Mouse (Mus musculus): ENCODE data around the gene Mdm2. TPM values are rescaled to one million over a fixed set of nuclear protein-coding genes. Genes with fewer than 3 reads are reported as not detected.
A peak's percentile ranks its signal among the peaks of the same experiment; 100 is the strongest.
"Not testable (repeated sequence)": the region's sequence is repeated elsewhere in the genome, so short reads cannot be mapped to it uniquely, and the experiment has no call there.

Mdm2 gene
- 10 to 100 TPM; 47.6 to 55.1 (median 50.9) TPM for total RNA-seq (2022)

- peak; percentile 94 for DNase-seq (ENCODE audit: low spot score)
Measured at GRCm38 (mm10) chr10:117710604-117711141, at the start of gene Mdm2. Mdm2 (minus strand) TSS chr10:117710758.

DNA sequence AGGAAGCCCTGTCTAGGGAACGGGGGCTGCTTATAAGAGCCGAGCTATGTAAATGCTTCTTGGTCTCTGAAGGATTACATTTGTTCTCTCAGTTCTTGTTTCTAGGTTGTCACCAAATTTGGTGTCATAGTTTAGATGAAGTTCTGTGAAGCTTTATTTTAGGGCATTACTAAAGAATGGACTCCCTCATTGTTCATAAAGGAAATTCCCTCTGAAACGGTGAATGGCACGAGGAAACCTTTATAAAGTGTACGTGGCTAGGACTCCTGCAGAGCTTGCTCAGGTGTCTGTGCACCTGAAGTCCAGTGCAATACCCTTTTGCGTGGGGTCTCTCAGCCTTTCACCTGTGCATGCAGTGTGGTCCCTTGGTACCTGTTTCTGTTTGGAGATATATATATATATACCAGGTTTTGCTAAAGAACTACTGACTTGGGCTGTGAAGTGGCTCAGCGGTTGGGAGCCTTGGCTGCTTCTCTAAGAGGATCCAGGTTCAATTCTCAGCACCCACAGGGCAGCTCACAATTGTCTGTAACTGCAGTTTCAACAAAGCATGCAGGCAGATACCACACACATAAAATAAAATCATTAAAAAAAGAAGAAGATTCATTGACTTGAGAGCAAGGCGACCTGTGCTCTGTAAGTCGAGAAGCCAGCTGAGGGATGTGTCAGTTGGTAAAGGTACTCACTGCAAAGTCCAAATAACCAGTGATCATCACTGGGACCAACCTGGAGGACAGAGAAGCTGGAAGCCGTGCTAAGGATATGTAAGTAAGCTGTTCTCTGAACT is 49.5 kb upstream of the Mdm2 start:
- DNase-seq (ENCODE audit: low spot score): no peak

GRCm38 (mm10) chr10:117758749-117759727 is 48.5 kb upstream of the Mdm2 start:
- DNase-seq (ENCODE audit: low spot score): no peak

- not testable (repeated sequence) for DNase-seq (ENCODE audit: low spot score)
Measured at GRCm38 (mm10) chr10:117758344-117758743, 47.8 kb upstream of the Mdm2 start.

GRCm38 (mm10) chr10:117757796-117758342 is 47.3 kb upstream of the Mdm2 start:
- no peak for DNase-seq (ENCODE audit: low spot score)

DNA sequence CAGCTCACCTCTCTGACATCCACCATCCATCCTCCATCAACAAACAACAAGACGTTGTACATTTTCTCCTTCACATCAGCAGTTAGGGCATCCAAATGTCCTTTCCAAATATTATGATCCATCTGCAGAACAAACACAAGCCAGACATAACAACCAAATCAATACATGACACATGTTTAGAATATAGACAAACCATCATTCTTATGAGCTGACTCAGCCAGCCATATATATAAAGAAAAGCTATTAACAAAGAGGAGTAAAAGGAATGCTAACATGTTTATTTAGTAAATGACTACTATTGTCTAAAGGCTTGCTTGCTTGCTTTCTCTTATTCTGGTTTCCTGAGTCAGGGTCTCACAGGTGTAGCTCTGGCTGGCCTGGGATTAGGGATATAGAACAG is 46.7 kb upstream of the Mdm2 start:
- DNase-seq (ENCODE audit: low spot score): no peak

- DNase-seq (ENCODE audit: low spot score): no peak
Measured at GRCm38 (mm10) chr10:117756784-117757183, 46.2 kb upstream of the Mdm2 start.

- DNase-seq (ENCODE audit: low spot score): no peak
Measured at GRCm38 (mm10) chr10:117755799-117756467, 45.4 kb upstream of the Mdm2 start.

- peak; percentile 20 for DNase-seq (ENCODE audit: low spot score)
Measured at GRCm38 (mm10) chr10:117755086-117755798, 44.7 kb upstream of the Mdm2 start.

DNA sequence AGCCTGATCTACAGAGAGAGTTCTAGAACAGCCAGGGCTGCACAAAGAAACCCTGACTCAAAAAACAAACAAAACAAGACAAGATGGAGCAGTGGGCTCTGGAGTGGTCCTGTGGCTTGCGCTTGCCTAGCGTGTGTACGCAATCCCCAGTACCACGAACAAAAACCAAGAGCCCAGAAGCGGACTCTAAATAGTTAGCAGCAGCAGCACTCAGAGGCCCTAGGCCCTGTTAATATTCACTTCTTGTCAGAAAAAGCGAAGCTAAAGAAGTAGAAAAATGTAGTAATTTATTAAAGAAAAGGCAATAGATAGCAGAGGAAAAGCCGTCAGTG is 44.0 kb upstream of the Mdm2 start:
- DNase-seq (ENCODE audit: low spot score): no peak

DNA sequence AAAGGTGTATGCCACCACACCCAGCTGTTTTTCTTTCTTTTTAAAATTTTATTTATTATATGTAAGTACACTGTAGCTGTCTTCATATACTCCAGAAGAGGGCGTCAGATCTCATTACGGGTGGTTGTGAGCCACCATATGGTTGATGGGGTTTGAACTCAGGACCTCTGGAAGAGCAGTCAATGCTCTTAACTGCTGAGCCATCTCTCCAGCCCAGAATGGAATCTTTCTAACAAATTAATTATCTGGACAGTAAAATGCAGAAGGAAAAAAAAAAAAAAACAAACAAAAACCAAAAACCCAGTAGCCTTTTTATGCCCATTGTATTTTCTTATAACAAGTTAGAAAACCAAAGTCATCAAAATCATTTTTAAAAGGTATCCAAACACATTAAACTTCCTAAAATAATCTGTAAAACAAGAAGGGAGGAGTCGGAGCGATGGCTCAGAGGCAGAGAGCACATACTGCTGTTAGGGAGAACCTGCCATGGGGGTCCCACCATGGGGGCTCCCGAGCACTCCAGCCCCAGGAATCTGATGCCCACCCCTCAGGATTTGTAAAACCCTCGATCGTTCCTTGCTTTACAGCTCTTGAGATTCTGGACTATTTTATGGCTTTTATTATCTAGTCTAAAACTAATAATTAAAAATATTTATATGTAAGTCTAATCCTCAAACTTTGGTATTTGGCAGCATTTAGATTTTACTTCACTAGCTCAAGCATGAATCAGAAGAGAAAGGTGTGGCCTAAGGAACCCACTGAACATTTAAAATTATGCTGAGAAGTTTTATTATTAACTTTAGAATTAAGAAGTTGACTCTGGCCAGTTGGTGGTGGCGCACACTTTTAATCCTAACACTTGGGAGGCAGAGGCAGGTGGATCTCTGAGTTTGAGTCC is 43.4 kb upstream of the Mdm2 start:
- DNase-seq (ENCODE audit: low spot score): no peak

GRCm38 (mm10) chr10:117752851-117753647 is 42.5 kb upstream of the Mdm2 start:
- no peak for DNase-seq (ENCODE audit: low spot score)

- DNase-seq (ENCODE audit: low spot score): no peak
Measured at GRCm38 (mm10) chr10:117752304-117752821, 41.8 kb upstream of the Mdm2 start.

- no peak for DNase-seq (ENCODE audit: low spot score)
Measured at GRCm38 (mm10) chr10:117751744-117752143, 41.2 kb upstream of the Mdm2 start.

GRCm38 (mm10) chr10:117751282-117751610 is 40.7 kb upstream of the Mdm2 start:
- DNase-seq (ENCODE audit: low spot score): no peak

DNA sequence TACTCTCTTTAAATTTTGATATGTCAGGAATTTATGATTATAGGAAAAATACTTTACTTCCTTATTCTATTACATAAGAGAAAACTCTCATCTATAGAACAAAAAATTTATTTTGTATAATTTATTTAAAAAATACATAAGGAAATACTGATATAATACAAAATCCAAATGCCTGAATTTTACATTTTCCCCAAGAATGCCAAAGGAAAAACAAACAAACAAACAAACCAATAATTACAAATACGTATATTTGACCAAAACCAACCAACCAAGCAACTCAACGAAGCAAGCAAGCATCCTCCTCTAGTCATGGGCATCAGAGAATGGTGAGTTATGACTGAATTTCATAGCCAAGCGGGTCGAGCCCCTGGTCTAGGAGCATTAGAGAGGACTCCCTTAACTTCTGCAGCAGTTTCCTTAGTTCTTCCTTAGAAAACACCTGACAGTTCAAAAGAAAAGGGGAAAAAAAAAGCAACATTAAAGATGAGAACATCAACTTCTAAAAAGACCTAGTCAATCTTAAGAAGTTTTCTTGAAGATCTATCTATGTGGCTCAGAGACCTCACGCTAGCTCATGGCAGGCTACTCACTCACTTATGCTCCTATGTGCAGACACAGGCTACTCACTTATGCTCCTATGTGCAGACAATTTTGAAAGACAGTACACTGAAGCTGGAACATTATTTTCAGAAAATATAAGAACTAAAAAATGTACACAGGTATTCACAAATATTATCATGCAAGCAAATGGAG is 40.1 kb upstream of the Mdm2 start:
- no peak for DNase-seq (ENCODE audit: low spot score)

- no peak for DNase-seq (ENCODE audit: low spot score)
Measured at GRCm38 (mm10) chr10:117749787-117750343, 39.3 kb upstream of the Mdm2 start.

Data from heart, adult 8-10 months (tissue).